Mouse (Mus musculus) lung, postnatal 0 days (tissue): Measurements from ENCODE around the gene Gnptab.

Source experiments
- CTCF ChIP-seq: IDR thresholded peaks from 2 replicates; pipeline ENCODE4 v1.5.1; 2016; ENCODE audit warnings: antibody characterized with exemption, mild to moderate bottlenecking
- EP300 ChIP-seq: IDR thresholded peaks from 2 replicates; pipeline ENCODE4 v1.6.1; 2016; ENCODE audit warnings: antibody characterized with exemption, mild to moderate bottlenecking, control low read depth

GRCm38 (mm10) chr10:88409751-88410150 lies 30.8 kb downstream of the Gnptab start:
- TF ChIP-seq CTCF (no peak), EP300 (no peak)
